Mouse (Mus musculus) heart, postnatal 0 days (tissue): ENCODE measurements around the gene Vps35.

Experiments used
- CTCF ChIP-seq: IDR thresholded peaks from 2 replicates; pipeline ENCODE4 v1.5.1; 2016; ENCODE audit warnings: antibody characterized with exemption, control low read depth, low read depth
- EP300 ChIP-seq: IDR thresholded peaks from 2 replicates; pipeline ENCODE4 v1.6.1; 2016; ENCODE audit warnings: antibody characterized with exemption, low read depth

DNA sequence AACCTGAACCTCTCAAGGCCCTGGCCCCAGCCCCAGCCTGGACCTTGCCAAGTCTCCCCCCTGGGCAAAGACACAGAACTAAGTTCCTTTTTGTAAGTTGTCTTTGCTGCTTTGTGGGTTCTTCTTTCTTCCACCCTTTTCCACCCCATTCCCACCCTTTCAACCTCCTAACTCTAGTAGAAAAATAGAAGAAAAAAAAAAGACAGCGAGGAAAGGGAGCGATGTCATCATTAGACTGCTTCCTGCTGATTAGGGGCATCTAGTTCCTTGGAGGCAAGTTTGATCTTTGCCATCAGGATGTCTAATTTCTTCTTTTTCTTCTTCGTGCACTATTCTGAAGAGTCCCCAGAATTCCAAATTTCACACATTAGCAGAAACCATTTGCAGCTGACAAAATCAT is 13.4 kb upstream of the Vps35 start:
- TF ChIP-seq CTCF = no peak
- TF ChIP-seq EP300 = no peak
